12 mouse cellular contexts compared by ENCODE assay signal in the genomic region with DNA sequence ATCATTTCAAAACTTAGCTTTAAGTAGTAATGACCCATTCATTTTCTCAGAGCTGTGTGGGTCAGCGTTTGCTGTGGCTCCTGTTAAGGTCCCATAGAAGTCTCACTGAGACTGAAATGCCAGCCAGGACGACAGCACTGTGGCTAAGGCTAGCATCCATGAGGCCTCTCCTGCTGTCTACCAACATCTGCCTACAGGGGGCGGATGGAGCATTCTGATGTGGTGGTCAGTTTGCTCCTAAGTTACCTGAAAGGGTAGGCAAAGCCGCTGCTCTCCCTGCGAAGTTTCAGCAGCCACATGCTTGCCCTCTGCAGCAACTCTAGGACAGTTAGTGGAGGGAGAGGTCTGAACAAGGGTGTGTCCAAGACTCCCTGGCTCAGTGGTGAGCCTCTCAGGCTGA. TPM values are rescaled to one million over a fixed set of nuclear protein-coding genes. Genes with fewer than 3 reads are reported as not detected.
DNase-seq lines count a peak whose midpoint lies in the region; ATAC-seq and TF ChIP-seq lines count a peak whose summit lies in the region.
"Had no signal": no experiment of that assay in that cellular context is flagged by ENCODE, and none has a peak within 500 bp of the region (broad histone marks: within the 10 kb centered on the region; RNA-seq: fewer than 3 reads in every experiment).

No protein-coding gene starts in this region.

- no peak overlapping the region for H3K9ac ChIP-seq in heart, postnatal 0 days (replicated peaks; ENCODE audit: low read depth, low read length)
- H3K9ac ChIP-seq in liver, embryonic 14.5 days (replicated peaks): no peak overlapping the region
- no peak overlapping the region for H3K9ac ChIP-seq in liver, embryonic 12.5 days
- H3K9ac ChIP-seq in ES-Bruce4 (ENCODE audit: low read depth, poor library complexity, severe bottlenecking): no peak overlapping the region

- 68% methylated on average over 5 of the region's 5 CpGs for WGBS in heart, postnatal 0 days
- 65% methylated on average over 5 of the region's 5 CpGs for WGBS in liver, embryonic 14.5 days (ENCODE audit: insufficient replicate concordance)
- 66% methylated on average over 5 of the region's 5 CpGs for WGBS in liver, embryonic 12.5 days (ENCODE audit: insufficient replicate concordance)

- no peak for TF ChIP-seq EP300 in heart, postnatal 0 days (IDR thresholded peaks at IDR 0.05; ENCODE audit: low read depth)
- TF ChIP-seq EP300 in liver, embryonic 14.5 days (IDR thresholded peaks at IDR 0.05; ENCODE audit: low read depth): no peak
- no peak for TF ChIP-seq EP300 in ES-Bruce4 (IDR thresholded peaks at IDR 0.05; ENCODE audit: insufficient read depth, low read depth, low read length)

- H3K9me3 ChIP-seq in heart, postnatal 0 days (replicated peaks; ENCODE audit: control insufficient read depth, low read length): no peaks in the 10 kb centered on the region
- H3K9me3 ChIP-seq in liver, embryonic 14.5 days (ENCODE audit: control insufficient read depth, low read length): no peaks in the 10 kb centered on the region
- H3K9me3 ChIP-seq in liver, embryonic 12.5 days (replicated peaks): no peaks in the 10 kb centered on the region
- H3K9me3 ChIP-seq in ES-Bruce4 (replicated peaks; ENCODE audit: control insufficient read depth, insufficient read depth, low read length, poor library complexity, severe bottlenecking): no peaks in the 10 kb centered on the region

- peak; percentile 37 for TF ChIP-seq CTCF in heart, postnatal 0 days (IDR thresholded peaks at IDR 0.05; ENCODE audit: low read depth)
- TF ChIP-seq CTCF in liver, embryonic 14.5 days (IDR thresholded peaks at IDR 0.05; ENCODE audit: low read depth): peak; percentile 60
- peak; percentile 57 for TF ChIP-seq CTCF in ES-Bruce4 (IDR thresholded peaks at IDR 0.05; ENCODE audit: low read depth, low read length)
- peak; percentile 45; the same call in 1 of the 2 replicates for TF ChIP-seq CTCF in brain, embryonic 14.5 days (IDR thresholded peaks at IDR 0.05; ENCODE audit: borderline replicate concordance, extremely low read depth, insufficient read depth, insufficient read length)

- peaks cover 83% of the 10 kb centered on the region for H3K36me3 ChIP-seq in heart, postnatal 0 days (replicated peaks; ENCODE audit: control insufficient read depth, insufficient read depth, low read length)
- peaks cover 53% of the 10 kb centered on the region for H3K36me3 ChIP-seq in liver, embryonic 14.5 days (replicated peaks; ENCODE audit: control insufficient read depth, insufficient read depth, low read depth)
- H3K36me3 ChIP-seq in liver, embryonic 12.5 days: peaks cover 81% of the 10 kb centered on the region
- H3K36me3 ChIP-seq in ES-Bruce4 (ENCODE audit: control insufficient read depth, insufficient read depth, low read length, poor library complexity, severe bottlenecking): peaks cover 8% of the 10 kb centered on the region

- no peak for DNase-seq in heart, postnatal 0 days (ENCODE audit: low spot score)
- DNase-seq in heart, adult 9 months (ENCODE audit: low spot score in 2 of 2): no peak
- DNase-seq in liver, embryonic 14.5 days (ENCODE audit: low read depth in 3 of 3, low spot score in 3 of 3): no peak
- DNase-seq in brain, embryonic 14.5 days (ENCODE audit: low read depth): no peak
- no peak for DNase-seq in frontal cortex, postnatal 25 days (ENCODE audit: low spot score in 2 of 2)
- DNase-seq in spleen, adult 18-20 months: no peak
- DNase-seq: adrenal gland, adult 2 months; layer of hippocampus, adult 9-11 months had no signal

- no peak for TF ChIP-seq POLR2A in ES-Bruce4 (IDR thresholded peaks at IDR 0.05; ENCODE audit: insufficient read depth, low read length)
- TF ChIP-seq POLR2A in brain, embryonic 14.5 days (IDR thresholded peaks at IDR 0.05; ENCODE audit: borderline replicate concordance, extremely low read depth, insufficient read depth, insufficient read length, poor library complexity, severe bottlenecking): no peak

- H3K27ac ChIP-seq in heart, postnatal 0 days (ENCODE audit: low read depth): no peak overlapping the region
- no peak overlapping the region for H3K27ac ChIP-seq in liver, embryonic 14.5 days
- no peak overlapping the region for H3K27ac ChIP-seq in liver, embryonic 12.5 days
- no peak overlapping the region for H3K27ac ChIP-seq in ES-Bruce4 (ENCODE audit: insufficient read depth, low read length)

- no peak overlapping the region for H3K4me3 ChIP-seq in heart, postnatal 0 days (ENCODE audit: low read depth, low read length)
- no peak overlapping the region for H3K4me3 ChIP-seq in liver, embryonic 14.5 days (ENCODE audit: insufficient read depth in 1 of 2, low read depth in 2 of 2, low read length in 2 of 2)
- no peak overlapping the region for H3K4me3 ChIP-seq in liver, embryonic 12.5 days
- no peak overlapping the region for H3K4me3 ChIP-seq in ES-Bruce4 (ENCODE audit: low read depth, low read length)

- no peaks in the 10 kb centered on the region for H3K27me3 ChIP-seq in heart, postnatal 0 days (ENCODE audit: control insufficient read depth, insufficient read depth, low read length)
- no peaks in the 10 kb centered on the region for H3K27me3 ChIP-seq in liver, embryonic 14.5 days (ENCODE audit: control insufficient read depth, insufficient read depth, low read length)
- H3K27me3 ChIP-seq in liver, embryonic 12.5 days (replicated peaks): no peaks in the 10 kb centered on the region
- no peaks in the 10 kb centered on the region for H3K27me3 ChIP-seq in ES-Bruce4 (ENCODE audit: control insufficient read depth, insufficient read depth, low read length, poor library complexity, severe bottlenecking)

- no peak overlapping the region for H3K4me2 ChIP-seq in heart, postnatal 0 days (ENCODE audit: low read depth, low read length)
- no peak overlapping the region for H3K4me2 ChIP-seq in liver, embryonic 14.5 days (ENCODE audit: low read depth)
- no peak overlapping the region for H3K4me2 ChIP-seq in liver, embryonic 12.5 days
- H3K4me2 ChIP-seq: heart, embryonic 11.5 days had no signal

- H3K4me1 ChIP-seq in heart, postnatal 0 days (ENCODE audit: control insufficient read depth, insufficient read depth): peaks cover 7% of the 10 kb centered on the region; the same call in 1 of the 2 replicates
- H3K4me1 ChIP-seq in liver, embryonic 14.5 days (replicated peaks; ENCODE audit: control insufficient read depth in 2 of 2, insufficient read depth in 2 of 2, low read length in 1 of 2): no peaks in the 10 kb centered on the region
- H3K4me1 ChIP-seq in liver, embryonic 12.5 days: no peaks in the 10 kb centered on the region
- peaks cover 5% of the 10 kb centered on the region for H3K4me1 ChIP-seq in ES-Bruce4 (ENCODE audit: control insufficient read depth, insufficient read depth, low read length)

- ATAC-seq in heart, postnatal 0 days (ENCODE audit: insufficient read depth, low read depth): no peak
- ATAC-seq in liver, embryonic 14.5 days (ENCODE audit: insufficient read depth): no peak
- ATAC-seq in liver, embryonic 12.5 days: no peak

RNA-seq across cellular contexts. Expression of gene A3galt2, which starts 4.2 kb away (rescaled TPM):
- total RNA-seq in heart, postnatal 0 days (2014; rRNA removed; ENCODE audit: low replicate concordance): not detected in 2 replicates
- 0.03 TPM in 1 of 2 replicates, not detected in the other for polyA plus RNA-seq in heart, postnatal 0 days (2015; fragmentation: Nextera tagmentation; extraction: Ambion mirVana)
- polyA plus RNA-seq in liver, embryonic 14.5 days (2012; rRNA removed): 0.06 and 0.09 TPM in 2 replicates
- polyA plus RNA-seq in liver, embryonic 14.5 days (2014; fragmentation: Nextera tagmentation; extraction: Ambion mirVana): 0.04 TPM in 1 of 2 replicates, not detected in the other
- polyA plus RNA-seq in liver, embryonic 12.5 days (2016; fragmentation: Nextera tagmentation; extraction: Ambion mirVana): 0.04 and 0.06 TPM in 2 replicates
- polyA plus RNA-seq in ES-Bruce4 (2011; ENCODE audit: insufficient read depth, insufficient read length, low read depth, missing spikeins): not detected in 2 replicates
- 4.6 and 5.0 TPM in 2 replicates for polyA plus RNA-seq in brain, embryonic 14.5 days (2012; rRNA removed)
- total RNA-seq: megakaryocyte progenitor cell, adult 5-6 weeks had no signal

RNA-seq across cellular contexts. Expression of gene Zfp362, which starts 54.8 kb away (rescaled TPM):
- 8.4 and 10.8 TPM in 2 replicates for total RNA-seq in heart, postnatal 0 days (2014; rRNA removed; ENCODE audit: low replicate concordance)
- polyA plus RNA-seq in heart, postnatal 0 days (2015; fragmentation: Nextera tagmentation; extraction: Ambion mirVana): 10.3 and 11.6 TPM in 2 replicates
- polyA plus RNA-seq in liver, embryonic 14.5 days (2012; rRNA removed): 7.6 and 8.2 TPM in 2 replicates
- 6.2 and 7.4 TPM in 2 replicates for polyA plus RNA-seq in liver, embryonic 14.5 days (2014; fragmentation: Nextera tagmentation; extraction: Ambion mirVana)
- 12.1 and 12.6 TPM in 2 replicates for polyA plus RNA-seq in liver, embryonic 12.5 days (2016; fragmentation: Nextera tagmentation; extraction: Ambion mirVana)
- polyA plus RNA-seq in ES-Bruce4 (2011; ENCODE audit: insufficient read depth, insufficient read length, low read depth, missing spikeins): 11.6 and 12.8 TPM in 2 replicates
- 70.0 and 94.1 TPM in 2 replicates for polyA plus RNA-seq in brain, embryonic 14.5 days (2012; rRNA removed)
